Mouse (Mus musculus): ENCODE measurements around the gene Gm8765. TPM values are rescaled to one million over a fixed set of nuclear protein-coding genes. Genes with fewer than 3 reads are reported as not detected.
"Not testable (repeated sequence)": the region's sequence is repeated elsewhere in the genome, so short reads cannot be mapped to it uniquely, and the experiment has no call there.

Gm8765 gene
- not detected in 2 replicates for polyA plus RNA-seq (2016; fragmentation: Nextera tagmentation; extraction: Ambion mirVana)

DNA sequence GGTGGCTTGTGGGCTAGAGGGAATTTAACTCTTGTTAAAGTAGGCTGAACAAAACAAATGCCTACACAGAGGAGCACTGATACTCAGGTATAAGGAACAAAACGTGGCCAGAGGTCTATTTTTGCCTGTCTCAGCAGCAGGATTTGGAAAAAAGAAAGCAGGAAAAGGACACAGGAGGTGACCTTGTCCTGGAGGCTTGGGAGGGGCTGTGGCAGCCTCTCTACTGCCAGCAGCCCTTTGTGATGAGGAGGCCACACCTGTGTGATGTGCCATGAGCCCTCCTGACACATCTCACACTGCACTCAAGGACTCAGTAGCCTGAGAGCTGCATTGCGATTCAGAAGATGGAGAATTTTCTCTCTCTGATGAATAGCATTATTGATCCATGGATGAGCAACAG lies at the start of gene Gm8765:
Gene Gm8765 (plus strand): TSS at position 301 of the 400 bp plus-strand sequence.
- H3K27ac ChIP-seq; H3K36me3 ChIP-seq; H3K9me3 ChIP-seq; H3K27me3 ChIP-seq (ENCODE audit: insufficient read depth, poor library complexity, severe bottlenecking); DNase-seq (ENCODE audit: low spot score); H3K4me1 ChIP-seq (replicated peaks); H3K4me3 ChIP-seq: not testable (repeated sequence)
- WGBS, result 67% methylated on average over 2 of the region's 2 CpGs

GRCm38 (mm10) chr13:50648771-50649170 lies 49.3 kb upstream of the Gm8765 start:
- not testable (repeated sequence) for H3K4me3 ChIP-seq; DNase-seq (ENCODE audit: low spot score); H3K27ac ChIP-seq; H3K4me1 ChIP-seq (replicated peaks); H3K9me3 ChIP-seq; H3K27me3 ChIP-seq (ENCODE audit: insufficient read depth, poor library complexity, severe bottlenecking); H3K36me3 ChIP-seq
- 90% methylated on average over 2 of the region's 2 CpGs for WGBS

DNA sequence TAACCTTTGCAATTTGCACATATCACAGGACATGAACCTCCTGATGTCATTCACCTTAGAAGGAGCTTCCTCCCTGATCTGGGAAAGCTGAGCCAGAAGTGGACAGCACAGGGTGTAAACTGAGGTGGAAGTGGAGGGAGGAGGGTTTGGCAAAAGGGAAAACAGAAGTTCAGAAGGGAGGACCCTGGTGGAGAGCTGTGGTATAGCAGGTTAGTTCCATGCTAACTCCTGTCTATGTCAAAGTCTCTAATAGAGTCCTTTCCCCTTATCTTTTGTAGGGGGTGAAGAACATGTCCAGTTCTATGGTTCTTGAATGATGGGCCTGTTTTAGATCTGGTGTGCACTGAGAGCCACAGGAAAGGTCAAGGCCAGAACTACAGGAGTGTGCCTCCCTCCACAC lies 52.2 kb downstream of the Gm8765 start:
- H3K9me3 ChIP-seq; H3K4me3 ChIP-seq; H3K27me3 ChIP-seq (ENCODE audit: insufficient read depth, poor library complexity, severe bottlenecking); H3K27ac ChIP-seq; H3K36me3 ChIP-seq; H3K4me1 ChIP-seq (replicated peaks); DNase-seq (ENCODE audit: low spot score): not testable (repeated sequence)

DNA sequence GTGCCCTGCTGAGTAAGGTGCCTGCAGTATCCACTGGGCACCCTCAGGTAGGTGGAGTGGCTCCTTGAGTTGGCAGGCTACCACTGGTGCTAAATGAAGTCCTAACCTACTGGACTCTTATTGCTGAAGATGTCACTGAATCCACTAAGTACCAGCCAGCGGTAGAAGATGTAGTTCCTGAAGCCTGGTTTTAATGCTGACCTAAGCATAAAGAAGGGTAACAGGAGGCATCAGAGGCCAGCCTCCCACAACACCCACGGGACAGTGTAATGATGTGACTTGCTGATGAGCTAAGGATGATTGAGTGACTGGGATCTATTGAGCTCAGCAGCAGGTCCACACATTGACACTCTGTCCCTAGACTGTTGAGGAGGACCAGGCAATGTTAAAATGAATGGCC lies 53.6 kb downstream of the Gm8765 start:
- Histone ChIP-seq H3K4me1 (replicated peaks) (no peaks in the 10 kb centered on the region), H3K4me3 (no peak overlapping the region), H3K27me3 (ENCODE audit: insufficient read depth, poor library complexity, severe bottlenecking) (no peaks in the 10 kb centered on the region), H3K27ac (no peak overlapping the region), H3K9me3 (no peaks in the 10 kb centered on the region), H3K36me3 (no peaks in the 10 kb centered on the region)
- WGBS, result 82% methylated on average over 2 of the region's 2 CpGs
- DNase-seq (ENCODE audit: low spot score), result no peak

DNA sequence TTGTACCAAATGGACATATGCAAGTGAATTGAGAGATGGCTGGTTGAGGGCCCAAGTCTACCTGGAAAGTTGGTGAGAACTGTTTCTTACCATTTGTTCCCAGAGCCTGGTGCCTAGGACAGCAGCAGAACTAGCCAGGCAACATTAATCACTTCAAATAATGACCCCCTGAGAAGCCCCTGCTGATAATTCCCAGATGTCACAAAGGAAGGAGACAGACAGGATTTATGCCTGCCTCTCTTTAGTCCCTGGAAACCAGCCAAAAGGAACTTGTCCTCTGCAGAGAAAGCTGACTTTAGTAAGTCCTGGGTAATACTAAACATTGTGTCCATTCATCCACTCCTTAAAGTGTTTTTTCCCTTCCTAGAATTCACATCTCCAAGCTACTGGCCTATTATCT lies 54.8 kb downstream of the Gm8765 start:
- H3K27me3 ChIP-seq (ENCODE audit: insufficient read depth, poor library complexity, severe bottlenecking); H3K27ac ChIP-seq; H3K36me3 ChIP-seq; DNase-seq (ENCODE audit: low spot score); H3K4me3 ChIP-seq; H3K9me3 ChIP-seq; H3K4me1 ChIP-seq (replicated peaks): not testable (repeated sequence)

Other genes starting within 250 kb of the Gm8765 start
- gene Nutm2, start 231.0 kb upstream of the Gm8765 start, polyA plus RNA-seq (2016; fragmentation: Nextera tagmentation; extraction: Ambion mirVana), result not detected in 2 replicates
- gene Gm904, start 55.1 kb upstream of the Gm8765 start, polyA plus RNA-seq (2016; fragmentation: Nextera tagmentation; extraction: Ambion mirVana), result not detected in 2 replicates

Data from hindbrain, embryonic 10.5 days (tissue).